Mouse (Mus musculus) gastrocnemius, postnatal 14 days (tissue): ENCODE data around the gene Snrk. TPM values are rescaled to one million over a fixed set of nuclear protein-coding genes. Genes with fewer than 3 reads are reported as not detected.
"Not testable (repeated sequence)": the region's sequence is repeated elsewhere in the genome, so short reads cannot be mapped to it uniquely, and the experiment has no call there.

Experiments
- DNase-seq: peaks from one replicate; pipeline ENCODE4 v3.0.0; 2021; ENCODE audit warnings: mixed read lengths
- intact Hi-C: fragments of 180-260 bp; cut with DNase I; formaldehyde crosslinking; loops from one replicate; pipeline ENCODE4 v1.15.1; 2025; ENCODE audit warnings: low total_unique reads
- total RNA-seq, 2 experiments: library from RNA; stranded (reverse); gene quantifications; 2 replicates each; pipeline ENCODE4 v1.2.3; 2021

The Snrk gene
- total RNA-seq, 2 experiments from 2014 or later = 53.5 to 93.5 TPM

DNA sequence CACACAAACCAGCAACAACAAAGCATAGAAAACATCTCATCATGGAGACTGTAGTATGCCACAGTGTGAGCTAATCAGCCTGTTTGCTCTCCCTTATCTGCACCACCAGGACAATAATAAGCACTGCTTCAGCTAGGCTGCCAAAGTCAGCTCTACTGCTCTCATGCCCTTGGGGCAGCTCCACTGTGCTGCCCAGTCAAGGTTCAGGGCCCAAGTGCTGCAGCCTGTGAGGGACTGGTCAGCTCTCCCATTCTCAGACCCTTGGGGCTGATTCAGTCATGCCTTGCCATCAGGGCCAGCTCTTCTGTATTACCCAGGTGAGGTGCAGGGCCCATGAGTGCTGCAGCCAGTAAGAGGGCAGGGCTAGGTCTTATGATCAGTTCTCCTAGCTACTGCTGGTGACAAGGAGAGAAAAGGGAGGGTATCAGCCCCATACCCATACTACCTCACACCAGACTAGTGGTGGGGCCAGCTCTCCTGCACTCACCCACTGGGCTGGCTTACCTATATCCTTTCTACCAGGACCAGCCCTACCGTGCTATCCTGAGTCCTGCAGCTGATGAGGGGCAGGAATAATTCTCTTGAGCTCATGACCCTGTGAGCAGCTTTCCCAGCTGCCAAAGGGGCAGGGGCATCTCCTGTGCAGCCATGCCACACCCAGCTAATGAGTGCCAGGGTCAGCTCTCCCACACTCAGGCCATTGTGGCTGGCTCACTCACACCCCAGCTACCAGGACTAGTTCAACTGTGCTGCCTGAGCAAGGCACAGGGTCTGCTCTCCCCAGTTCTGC is 18.2 kb downstream of the Snrk start:
- intact Hi-C loops = no loop called here
- no peak for DNase-seq

DNA sequence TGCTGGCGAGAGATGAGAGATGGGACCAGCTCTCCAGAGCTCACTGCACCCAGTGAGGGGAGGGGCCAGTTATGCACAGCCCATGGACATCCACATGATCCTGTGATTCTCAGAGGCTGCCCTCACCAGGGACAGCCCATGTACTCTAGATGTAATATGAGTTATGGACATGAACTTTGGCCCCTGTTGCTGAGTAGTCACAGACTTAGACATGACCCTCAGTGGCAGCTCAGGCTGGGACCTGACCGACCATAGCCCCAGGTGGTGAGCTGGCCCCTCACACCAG is 18.8 kb downstream of the Snrk start:
- intact Hi-C loops = no loop called here
- DNase-seq = no peak

DNA sequence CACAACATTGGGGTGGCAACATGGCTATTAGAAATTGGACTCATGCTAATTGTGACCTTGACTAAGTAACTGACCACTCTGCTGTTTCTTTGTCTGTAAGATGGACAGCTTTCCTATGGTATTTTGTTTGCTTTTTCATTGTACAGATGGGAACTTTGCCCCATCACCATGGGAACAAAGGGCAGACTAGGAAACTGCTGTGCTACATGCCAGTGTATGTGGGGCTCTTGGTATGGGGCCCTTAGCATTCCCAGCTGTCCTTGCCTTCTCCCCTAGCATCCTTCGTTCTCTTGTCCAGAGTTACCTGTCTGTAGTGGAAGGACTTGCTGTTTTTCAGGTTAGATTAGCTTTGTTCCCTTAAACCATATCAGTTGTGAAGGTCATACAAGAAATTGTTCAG is 20.9 kb downstream of the Snrk start:
- DNase-seq = no peak
- intact Hi-C loops = no loop called here

DNA sequence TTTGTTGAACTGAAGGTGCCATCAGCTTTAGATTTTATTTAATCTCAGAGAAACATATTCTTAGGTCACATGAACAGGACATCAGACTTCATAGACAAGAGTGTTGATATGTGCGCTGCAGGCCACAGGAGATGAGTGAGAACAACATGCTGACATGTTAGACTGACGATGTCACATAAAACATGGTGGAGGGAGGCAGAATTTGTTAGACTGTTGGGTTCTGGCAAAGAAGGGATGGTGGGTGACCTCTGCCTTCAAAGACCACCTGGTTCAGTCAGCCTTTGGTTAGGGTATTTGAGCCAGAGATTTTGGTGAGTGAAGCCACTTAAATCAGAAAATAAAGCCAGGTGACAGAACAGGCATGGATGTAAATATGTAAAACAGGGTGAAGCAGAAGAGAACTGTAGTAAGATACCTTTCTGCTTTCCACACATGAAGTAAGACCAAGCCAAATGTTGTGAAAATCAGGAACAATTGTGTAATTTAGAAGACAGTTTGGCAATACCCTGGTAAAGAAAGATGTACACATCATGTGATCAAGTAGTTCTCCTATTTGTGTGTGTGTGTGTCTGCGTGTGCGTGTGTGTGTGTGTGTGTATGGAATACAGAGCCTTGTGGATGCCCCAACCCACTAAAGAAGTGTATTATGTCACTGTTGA is 21.4 kb downstream of the Snrk start:
- DNase-seq = no peak
- intact Hi-C loops = no loop called here

DNA sequence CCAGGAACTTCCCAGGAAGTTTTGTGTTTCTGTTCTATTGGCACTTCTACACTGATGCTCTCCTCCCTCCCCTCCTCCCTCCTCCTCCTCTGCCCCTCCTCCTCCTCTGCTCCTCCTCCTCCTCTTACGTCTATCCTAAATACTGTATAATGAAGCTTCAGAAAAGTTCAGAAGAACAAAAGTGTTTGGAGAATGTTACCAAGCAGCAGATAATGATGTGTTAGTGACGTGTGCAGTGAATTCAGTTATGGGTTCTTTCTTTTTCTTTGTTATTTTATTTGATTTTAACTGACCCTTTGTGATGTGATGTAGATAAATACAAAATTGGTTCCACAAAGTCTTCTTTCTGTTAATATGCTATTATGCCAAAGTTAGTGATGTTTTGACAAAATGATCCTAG is 22.2 kb downstream of the Snrk start:
- no peak for DNase-seq
- intact Hi-C loops = no loop called here

DNA sequence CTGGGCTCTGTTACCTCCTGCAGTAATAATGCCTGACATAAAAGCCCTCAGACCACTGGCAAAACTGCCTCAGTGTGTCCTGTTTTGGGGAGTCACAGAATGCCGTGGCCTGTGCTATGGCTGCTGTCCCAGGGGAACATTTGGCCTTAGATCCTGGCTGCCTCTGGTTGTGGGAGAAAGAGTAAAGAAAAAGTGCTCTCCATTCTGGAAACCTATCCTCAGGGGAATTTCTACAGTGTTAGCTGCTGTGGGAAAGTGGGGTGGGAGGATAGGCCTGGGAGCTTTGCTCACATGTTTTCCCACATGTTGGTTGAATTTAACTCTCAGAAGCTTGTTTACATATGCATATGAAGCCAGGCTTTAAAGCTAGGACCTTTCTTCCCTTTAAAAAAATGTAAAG is 26.2 kb downstream of the Snrk start:
- intact Hi-C loops = no loop called here
- DNase-seq = no peak

DNA sequence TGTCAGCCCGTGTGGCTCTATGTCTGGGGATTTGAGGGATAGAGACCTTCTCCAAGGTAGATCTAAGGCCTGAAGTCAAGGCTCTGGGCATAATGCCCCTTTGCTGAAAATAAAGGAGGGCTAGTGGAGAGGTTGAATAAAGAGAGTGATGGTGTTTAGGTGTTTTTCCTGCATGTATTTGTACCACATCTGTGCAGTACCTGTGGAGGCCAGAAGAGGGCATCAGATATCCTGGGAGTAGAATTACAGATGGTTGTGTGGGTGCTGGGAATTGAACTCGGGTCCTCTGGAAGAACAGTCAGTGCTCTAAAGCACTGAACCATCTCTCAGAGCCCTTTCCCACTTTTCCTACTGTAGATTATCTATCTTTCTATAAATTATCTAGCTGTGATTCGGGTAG is 27.7 kb downstream of the Snrk start:
- no peak for DNase-seq
- intact Hi-C loops = no loop called here

DNA sequence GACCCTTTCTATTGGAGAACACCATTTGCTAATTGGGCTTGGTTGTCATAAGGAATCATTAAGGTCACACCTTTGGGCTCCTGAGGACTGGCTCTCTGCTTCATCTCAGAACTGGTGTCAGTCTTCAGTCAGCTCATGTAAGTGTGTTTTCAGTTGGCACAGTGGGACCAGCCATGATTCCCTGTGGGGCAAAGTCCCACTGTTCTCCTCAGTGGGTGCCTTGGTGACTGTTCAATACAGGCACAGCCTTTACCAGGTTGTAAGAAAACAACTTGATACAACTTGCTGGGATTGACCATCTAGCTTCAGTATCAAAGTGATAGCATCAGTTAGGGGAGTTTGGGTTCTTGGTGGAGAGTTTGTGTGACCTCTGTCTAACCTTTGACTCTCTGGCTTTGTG is 28.6 kb downstream of the Snrk start:
- intact Hi-C loops = no loop called here
- DNase-seq = no peak

DNA sequence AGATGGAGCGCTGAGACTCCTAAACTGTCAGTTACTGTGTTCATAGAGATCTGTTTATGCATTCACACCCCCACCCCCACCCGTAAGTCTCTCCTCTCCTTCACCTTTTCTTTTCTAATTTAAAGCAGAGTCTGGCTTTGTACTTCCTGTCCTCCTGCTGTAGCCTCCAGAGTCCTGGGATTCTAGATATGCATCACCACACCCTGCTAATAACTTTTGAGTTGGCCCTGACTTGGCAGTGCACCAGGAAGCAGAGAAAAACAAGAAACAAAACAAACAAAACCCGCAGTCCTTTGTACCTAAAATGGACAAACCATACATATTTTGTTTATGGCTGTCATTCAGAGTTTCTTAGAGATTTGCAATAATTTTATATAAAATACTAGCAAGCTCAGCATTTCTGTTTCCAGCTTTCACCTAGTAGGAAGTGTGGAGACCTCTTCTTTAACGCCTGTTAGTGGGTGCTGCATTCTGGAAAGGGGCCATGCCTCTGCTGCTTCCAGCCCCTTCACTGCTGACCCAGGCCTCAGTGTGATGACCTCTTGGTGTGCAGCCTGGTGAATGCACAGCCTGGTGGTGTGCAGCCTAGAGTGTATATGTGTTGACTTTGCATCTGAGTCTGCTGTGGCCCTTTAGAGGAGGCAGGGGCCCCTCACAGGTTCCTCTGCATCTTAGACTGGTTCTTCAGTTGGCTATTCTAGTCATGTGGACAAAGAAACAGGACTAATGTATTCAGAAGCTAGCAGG is 29.2 kb downstream of the Snrk start:
- intact Hi-C loops = no loop called here
- DNase-seq = no peak

DNA sequence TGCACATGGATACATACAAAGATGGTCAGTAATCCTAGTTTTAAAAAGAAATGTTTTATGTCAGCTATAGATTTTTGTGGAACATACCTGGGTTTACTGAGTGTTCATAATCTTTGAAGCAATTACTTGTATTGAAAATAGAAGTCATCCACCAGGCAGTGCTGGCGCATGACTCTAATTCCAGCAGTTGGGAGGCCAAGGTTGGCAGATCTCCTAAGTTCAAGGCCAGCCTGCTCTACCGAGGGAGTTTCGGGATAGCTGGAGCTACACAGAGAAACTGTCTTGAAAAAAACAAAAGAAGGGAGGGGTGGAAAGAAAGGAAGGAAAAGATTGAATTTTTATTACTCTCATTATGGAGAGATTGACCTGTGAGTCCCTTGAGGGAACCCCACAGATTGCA is 31.3 kb downstream of the Snrk start:
- no peak for DNase-seq
- intact Hi-C loops = no loop called here

DNA sequence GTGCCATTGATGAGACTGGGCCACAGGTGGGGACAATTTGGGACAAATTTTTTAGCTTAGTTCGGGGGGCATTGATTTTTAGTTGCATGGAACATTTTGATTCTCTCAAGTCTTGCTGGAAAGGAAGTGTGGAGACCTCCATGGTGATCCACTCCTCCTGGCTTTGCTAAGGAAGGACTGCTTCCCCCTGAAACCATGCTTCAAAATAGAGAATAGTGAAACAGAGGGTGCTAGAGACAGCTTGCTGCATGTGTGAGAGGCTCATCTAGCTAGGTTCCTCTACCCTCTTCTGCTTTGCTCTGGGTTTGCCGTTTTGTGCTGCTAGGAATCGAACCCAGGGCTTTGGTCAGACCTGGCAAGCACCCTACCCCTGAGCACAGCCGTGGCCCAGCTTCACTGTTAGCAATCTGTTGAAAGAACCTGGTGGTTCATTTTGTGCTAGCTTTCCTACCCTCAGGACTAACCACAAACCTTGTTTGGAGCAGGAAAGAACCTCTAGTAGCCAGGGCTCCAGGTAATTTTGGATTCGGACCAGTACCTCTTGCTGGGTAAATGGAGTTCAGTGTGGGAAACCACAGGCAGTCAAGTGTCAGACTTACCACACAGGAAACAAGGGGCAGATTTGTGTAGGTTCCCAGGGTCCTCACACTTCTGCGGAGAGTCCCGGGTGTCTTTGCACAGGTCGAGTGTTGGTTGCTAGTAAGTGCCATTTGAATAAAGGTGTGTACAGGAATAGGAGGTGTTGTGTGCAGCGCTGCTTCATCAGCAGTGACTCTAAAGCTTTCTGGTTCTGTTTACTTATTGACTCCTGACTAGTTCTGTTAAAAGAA is 33.1 kb downstream of the Snrk start:
- DNase-seq = no peak
- intact Hi-C loops = no loop called here

DNA sequence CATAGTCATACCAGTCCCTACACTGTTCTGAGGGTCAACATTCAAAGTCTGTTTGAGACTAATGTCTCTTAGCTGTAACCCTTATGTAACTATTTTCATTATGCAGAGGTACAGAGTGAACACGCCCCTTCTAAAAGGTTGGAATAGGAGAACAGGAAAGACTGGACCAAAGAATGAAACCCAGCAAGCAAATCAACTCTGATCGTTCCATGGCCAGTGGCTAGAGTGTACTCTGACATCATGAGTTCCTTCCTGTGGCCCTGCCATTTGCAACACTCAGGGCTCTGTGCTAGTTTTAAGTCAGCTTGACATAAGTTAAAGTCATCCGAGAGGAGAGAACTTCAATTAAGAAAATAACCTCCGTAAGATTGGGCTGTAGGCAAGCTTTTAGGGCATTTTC is 35.0 kb downstream of the Snrk start:
- intact Hi-C loops = no loop called here
- DNase-seq = no peak

DNA sequence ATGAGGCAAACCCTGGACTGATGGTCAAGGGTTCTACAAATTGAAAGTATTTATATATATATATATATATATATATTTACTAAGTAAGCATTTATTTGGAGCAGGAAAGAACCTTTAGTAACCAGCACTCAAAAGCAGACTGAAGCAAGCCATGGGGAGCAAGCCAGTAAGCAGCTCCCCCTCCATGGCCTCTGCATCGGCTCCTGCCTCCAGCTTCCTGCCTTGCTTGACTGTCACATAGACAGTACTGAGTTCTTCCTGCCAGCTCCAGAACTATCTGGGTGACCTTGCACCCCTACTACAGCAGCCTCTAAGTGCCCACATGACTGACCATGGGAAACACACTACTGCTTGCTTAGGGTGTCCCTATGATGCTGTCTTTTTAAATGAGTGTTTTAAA is 35.4 kb downstream of the Snrk start:
- intact Hi-C loops = no loop called here
- no peak for DNase-seq

DNA sequence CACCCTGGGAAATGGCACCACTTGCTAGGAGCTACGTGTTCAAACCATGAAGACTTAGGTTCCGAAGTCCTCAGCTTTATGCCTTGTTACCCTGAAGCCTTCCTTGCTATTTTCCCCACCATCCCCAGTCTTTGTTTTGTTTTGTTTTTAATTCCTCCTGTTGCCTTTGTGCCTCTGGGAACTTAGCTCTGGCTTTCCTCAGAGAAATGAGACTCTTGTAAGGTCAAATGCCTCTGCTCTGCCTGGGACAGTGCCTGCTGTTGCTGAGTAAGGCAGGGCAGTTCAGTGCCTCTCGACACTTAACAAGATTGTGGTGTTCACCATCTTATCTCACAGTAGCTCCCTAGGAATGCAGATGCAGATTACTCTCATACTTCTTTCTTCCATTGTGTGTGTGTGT is 36.4 kb downstream of the Snrk start:
- intact Hi-C loops = no loop called here

DNA sequence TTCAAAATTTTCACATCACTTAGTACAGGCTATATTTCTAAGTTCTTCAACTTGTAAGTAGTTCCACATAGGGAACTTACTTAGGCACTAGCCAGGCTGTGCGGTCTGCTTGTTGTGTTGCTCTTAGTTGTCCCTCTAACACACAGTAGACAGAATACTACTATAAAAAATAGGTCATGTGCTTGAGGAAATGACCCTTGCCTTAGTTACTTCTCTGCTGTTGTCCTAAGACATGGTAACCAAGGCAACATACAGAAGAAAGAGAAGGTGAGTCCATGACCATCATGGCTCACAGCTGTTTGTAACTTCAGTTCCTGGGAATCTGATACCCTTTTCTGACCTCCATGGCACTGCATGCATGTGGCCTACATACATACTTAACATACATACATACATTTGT is 38.1 kb downstream of the Snrk start:
- intact Hi-C loops = no loop called here
- no peak for DNase-seq

More for the DNA sequence above, 36.4 kb downstream of the Snrk start:
- DNase-seq = no peak

DNA sequence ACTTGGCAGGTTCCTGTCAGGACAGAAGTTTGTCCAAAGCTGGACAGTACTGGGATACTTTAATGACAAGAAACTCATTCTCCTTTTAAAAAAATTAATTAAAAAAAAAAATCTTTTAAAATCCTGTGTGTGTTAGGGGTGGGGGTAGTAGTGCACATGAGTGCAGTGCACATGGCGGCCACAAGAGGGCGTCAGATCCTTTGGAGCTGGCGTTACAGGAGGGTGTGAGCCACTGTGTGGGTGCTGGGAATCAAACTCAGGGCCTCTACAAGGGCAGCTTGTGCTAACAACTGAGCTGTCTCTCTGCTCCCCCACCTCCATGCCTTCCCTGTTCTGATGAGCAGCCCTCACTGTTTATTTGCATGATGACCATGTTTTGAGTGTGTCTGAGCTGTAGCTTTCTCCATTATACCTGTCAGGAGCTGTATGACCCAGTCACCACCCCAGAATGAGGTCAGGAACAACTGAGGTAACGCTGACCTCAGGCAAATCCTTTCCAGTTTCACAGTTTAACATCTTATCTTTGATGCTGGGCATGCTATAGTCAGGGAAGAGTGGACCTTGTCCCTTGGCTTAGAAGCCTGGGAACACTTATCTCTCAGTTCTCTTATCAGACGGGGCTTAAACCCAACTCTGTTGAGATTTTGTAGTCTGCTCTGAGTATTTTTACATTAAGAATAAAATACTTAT is 39.5 kb downstream of the Snrk start:
- DNase-seq = no peak
- intact Hi-C loops = no loop called here

DNA sequence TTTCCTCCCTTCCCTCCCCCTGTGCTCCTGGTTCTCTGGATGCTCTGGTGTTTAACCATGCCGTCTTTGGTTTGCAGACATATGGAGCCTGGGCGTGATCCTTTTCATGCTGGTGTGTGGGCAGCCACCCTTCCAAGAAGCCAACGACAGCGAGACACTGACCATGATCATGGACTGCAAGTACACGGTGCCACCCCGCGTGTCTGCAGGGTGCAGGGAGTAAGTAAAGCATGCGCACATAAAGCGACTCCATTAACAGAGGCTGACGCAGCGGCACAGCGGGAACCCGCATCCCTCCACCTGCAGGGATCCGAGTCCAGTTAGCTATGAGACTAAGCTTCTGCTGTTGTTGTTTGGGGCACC is 40.0 kb downstream of the Snrk start:
- intact Hi-C loops = no loop called here
- DNase-seq = no peak

DNA sequence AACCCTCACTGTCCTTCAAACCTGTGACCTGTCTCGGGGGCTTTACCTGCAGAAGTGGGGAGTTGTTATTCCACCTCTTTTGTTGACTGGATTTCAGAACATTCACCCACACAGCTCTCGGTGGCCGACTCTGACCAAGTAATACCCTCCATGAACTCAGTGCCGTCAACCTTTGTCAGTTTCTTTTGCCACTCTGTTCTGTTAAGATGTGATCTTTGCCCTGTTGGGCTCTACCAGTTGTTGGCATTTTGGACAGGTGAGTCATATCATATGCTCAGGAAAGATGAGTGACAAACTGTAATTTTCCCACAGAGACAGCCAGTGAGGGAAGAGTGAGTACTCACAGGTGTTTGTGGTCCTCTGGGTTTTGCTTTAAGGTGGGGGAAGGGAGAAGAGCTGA is 47.5 kb downstream of the Snrk start:
- DNase-seq = no peak
- intact Hi-C loops = no loop called here

DNA sequence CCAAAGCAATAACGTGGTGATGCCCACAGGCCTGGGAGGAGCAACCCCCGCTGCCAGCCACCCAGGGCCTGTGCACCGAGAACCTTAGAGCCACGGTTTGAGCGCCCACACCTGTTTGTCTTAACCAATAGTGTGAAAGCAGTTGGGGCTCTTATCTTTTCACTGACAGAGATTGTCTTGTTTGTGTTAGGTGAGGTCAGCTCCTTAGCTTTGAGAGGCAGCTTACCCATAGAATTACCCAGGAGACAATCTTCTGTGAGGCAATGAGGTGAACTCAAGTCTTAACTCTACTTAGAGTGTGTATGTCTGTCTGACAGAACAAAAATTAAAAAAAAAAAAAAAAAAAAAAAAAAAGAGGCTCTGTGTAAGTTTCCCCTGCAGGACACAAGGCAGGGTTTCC is 50.7 kb downstream of the Snrk start:
- intact Hi-C loops, DNase-seq: not testable (repeated sequence)

DNA sequence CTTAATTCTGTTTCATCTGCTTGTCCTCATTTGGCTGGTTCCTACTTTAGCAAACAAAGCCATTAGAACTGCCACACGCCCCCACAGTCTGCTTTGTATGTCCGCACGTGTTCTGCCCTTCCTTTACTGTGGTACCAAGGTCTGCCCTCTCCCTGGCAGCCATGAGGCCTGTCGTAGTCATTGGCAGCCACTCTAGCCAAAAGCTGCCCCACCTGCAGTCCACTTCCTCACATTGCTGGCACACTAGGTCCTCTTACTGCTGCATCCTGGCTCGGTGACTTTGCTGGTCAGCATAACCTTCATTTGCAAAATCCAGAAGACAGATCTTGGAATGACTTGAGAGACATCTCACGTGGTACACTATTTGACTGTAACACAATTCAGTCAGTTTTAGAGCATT is 52.8 kb downstream of the Snrk start:
- DNase-seq = no peak
- intact Hi-C loops = no loop called here
